Mouse (Mus musculus) CH12F3 (cell line): ENCODE data around the gene Sfrp4.
"Not testable (repeated sequence)": the region's sequence is repeated elsewhere in the genome, so short reads cannot be mapped to it uniquely, and the experiment has no call there.

Source experiments
- in situ Hi-C: fragments of 300-500 bp; cut with MboI; formaldehyde crosslinking; loops from 2 replicates; pipeline ENCODE4 v1.14.3; 2020; ENCODE audit warnings: low sequenced_read_pairs

The Sfrp4 gene

GRCm38 (mm10) chr13:19622573-19623227 is at the start of gene Sfrp4:
Gene Sfrp4, plus strand, starts transcription at chr13:19623104.
- in situ Hi-C loops: no loop called here

DNA sequence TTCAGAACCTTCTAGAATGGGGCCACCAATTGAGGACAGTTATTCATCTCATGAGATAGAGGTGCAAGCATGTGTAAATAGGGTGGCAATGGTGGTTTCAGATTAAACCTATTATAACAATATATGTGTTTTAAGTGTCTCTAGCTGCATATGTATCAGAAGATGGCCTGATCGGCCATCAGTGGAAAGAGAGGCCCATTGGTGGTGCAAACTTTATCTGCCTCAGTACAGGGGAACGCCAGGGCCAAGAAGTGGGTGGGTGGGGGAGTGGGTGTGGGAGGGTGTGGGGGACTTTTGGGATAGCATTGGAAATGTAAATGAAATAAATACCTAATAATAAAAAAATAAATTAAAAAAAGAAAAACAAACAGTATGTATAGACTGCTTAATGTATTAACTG is 48.2 kb upstream of the Sfrp4 start:
- in situ Hi-C loops: not testable (repeated sequence)

DNA sequence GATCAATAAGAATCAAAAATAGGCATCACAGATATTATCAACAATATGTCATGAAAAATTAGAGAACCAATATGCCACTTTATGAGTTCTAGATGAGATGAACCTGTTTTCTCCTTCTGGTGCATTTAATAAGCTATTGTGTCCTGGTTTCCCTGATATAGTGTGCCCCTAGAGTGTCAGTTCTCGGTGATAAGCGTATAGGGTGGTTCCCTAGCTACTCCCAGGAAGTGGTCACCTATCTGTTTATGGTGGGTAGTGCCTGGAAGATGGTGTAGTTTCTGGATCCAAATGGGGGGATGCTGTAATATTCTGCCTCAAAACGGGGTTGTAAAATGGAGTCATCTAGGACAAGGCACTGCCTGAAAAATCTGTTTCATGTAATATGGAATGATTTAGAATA is 47.0 kb upstream of the Sfrp4 start:
- in situ Hi-C loops: no loop called here

- in situ Hi-C loops: no loop called here
Measured at GRCm38 (mm10) chr13:19590996-19591759, 31.7 kb upstream of the Sfrp4 start.

- in situ Hi-C loops: no loop called here
Measured at GRCm38 (mm10) chr13:19595141-19595540, 27.8 kb upstream of the Sfrp4 start.

DNA sequence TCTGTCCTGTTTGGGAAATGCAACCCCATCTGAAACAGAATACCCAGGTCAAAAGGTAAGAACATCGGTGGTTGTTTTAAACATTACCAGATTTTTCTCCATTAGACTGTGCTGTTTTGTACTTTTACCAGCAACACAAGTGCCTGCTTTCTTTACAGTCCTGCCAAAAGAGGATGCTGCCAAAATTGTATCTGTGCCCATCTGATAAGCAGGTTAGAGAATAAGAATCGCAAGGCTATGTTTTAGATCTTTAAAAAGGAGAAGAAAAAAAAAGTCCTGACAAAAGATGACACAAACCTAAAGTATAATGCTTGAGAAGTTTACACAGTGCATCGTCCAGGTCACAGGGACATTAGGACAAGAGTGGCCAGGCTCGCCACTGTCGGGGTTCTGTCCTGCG is 23.7 kb upstream of the Sfrp4 start:
- in situ Hi-C loops: no loop called here

- in situ Hi-C loops: no loop called here
Measured at GRCm38 (mm10) chr13:19602531-19602930, 20.4 kb upstream of the Sfrp4 start.

- in situ Hi-C loops: no loop called here
Measured at GRCm38 (mm10) chr13:19603719-19604118, 19.2 kb upstream of the Sfrp4 start.

DNA sequence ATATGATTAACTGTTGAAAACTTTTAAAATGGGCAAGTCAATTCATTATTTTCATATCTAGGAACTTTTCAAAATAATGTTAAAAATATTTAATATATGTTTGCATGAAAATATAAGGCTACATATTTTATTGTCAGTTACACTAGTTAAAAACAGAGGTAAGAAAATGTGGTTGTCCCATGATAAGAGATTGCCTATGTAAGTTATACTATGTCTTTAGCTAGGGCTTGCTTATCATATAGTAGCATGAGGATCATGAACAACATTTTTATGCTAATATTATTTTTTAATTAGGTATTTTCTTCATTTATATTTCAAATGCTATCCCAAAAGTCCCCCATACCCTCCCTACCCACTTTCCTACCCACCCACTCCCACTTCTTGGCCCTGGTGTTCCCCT is 18.0 kb upstream of the Sfrp4 start:
- in situ Hi-C loops: no loop called here

DNA sequence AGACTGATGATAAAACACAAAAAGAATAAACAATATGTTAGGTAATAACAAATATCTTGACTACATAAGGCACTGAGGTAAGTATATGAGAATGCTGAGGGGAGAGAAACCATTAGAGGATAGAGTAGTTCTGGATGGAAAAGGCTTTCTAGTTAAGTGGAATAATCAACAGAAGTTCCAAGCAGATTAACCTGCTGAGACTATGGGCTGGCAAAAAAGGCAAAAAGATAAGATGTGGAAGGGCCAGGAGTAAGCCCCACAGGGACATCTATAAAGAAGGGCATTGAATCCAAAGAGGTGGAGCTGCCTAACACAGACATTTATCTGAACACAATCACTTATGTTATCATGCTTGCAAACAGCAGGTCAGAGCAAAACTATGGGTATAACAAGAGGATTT is 14.8 kb upstream of the Sfrp4 start:
- in situ Hi-C loops: no loop called here

GRCm38 (mm10) chr13:19612348-19612747 is 10.6 kb upstream of the Sfrp4 start:
- in situ Hi-C loops: no loop called here

DNA sequence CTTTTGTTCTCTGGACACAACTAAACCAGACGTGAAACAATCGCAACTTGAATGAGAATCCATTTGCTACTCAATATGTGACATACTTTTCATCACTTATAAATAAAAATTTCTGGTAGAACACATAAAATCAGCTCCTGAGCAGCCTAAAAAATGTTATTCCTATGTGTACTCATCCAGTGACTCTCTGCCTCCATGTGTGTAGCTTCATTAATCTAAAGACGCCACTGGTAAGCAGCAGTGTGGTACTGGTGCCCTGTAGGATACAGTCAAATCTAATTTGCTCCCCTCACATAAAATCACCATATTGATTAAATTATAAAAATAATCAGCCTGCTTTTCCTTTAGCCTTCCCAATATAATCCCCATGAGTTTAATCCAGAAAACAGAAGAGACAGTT is 9.9 kb upstream of the Sfrp4 start:
- in situ Hi-C loops: no loop called here

DNA sequence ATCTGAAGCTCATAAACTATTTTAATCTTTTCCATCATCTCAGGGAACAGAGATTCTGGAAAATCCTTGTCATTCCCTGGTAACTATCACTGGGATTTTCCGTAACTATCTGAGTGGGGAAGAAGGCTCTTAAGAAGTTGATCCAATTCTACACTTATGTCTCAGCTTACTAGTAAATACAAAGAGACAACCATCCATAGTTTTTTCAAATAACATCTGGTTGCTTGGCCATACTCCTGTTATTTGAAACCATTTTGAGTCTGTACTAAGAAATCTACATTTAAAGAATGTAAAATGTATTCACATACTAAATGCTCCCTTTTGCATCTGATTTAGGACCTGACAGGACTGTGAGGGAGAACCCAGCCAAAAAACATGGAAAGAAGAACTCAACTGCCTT is 9.5 kb upstream of the Sfrp4 start:
- in situ Hi-C loops: no loop called here

- in situ Hi-C loops: no loop called here
Measured at GRCm38 (mm10) chr13:19614311-19614710, 8.6 kb upstream of the Sfrp4 start.

DNA sequence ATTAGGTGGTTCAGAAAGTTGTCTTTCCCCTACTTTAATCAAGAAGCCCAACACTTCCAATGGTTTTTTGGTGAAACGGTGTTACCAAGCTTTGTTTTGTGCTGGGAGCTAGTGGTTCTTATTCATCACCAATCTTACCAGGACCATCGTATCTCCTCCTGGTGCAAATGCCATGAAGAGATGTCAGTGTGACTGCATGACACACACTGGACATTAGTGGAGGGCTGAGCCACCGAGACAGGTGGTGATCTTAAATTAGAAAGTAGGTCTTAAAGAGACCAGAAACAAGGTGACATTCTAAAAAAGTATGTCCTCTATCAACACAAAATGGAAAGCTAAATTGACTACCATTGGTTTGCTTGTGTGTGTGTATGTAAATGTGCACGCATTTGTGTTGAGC is 4.8 kb upstream of the Sfrp4 start:
- in situ Hi-C loops: no loop called here

DNA sequence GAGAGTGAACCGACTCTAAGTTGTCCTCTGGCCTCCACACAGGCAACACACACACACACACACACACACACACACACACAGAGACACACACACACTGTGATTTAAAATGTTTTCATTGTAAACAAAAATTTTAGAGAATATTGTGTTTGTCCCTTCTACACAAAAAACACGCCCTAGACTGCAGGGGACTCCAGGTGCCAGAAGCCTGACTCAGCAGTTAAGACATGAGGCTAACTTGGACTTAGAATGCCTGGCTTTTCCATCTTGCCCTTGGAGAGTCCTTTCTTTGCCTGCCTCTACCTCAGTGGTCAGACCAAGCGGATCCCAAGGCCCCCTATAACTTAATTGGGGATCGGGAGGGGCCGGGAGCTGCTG is 4.1 kb upstream of the Sfrp4 start:
- in situ Hi-C loops: no loop called here

DNA sequence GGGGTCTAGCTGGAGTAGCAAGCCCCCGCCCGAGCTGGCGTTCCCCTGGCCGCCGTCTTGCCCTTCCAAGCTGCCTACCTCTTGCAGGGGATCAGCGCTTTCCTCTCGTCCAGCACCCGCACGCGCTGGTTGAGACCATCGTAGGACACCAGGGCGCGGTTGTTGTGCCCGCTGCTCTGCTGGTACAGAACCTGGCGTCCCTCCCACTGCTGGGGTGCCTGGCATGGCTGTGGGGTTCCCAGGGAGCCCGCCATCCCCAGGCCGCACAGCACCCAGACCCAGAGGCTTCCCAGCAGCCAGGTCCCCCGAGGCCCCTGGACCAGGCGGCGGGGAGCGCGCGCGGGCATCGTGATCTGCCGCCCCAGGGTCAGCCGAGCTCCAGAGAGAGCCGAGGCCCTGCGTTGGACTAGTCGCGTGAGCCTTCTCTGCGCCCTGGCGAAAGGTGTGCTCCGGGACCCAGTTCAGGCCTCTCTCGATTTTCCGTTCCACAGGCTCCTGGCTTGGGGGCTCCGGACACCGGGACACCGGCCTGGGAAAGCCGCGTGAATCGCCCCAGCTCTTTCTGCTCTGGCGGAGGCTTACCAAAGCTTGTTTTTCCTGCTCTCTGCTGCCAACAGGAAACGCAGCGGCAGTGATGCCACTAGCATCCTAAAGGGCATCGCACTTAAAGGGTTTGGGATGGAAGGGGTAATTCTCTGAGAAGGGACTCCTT is 3.5 kb upstream of the Sfrp4 start, which contains the start of gene Epdr1:
Epdr1 (minus strand) TSS at position 712 of the 712 bp plus-strand sequence.
- in situ Hi-C loops: no loop called here

GRCm38 (mm10) chr13:19623228-19623905 is 463 bp downstream of the Sfrp4 start:
- in situ Hi-C loops: no loop called here

DNA sequence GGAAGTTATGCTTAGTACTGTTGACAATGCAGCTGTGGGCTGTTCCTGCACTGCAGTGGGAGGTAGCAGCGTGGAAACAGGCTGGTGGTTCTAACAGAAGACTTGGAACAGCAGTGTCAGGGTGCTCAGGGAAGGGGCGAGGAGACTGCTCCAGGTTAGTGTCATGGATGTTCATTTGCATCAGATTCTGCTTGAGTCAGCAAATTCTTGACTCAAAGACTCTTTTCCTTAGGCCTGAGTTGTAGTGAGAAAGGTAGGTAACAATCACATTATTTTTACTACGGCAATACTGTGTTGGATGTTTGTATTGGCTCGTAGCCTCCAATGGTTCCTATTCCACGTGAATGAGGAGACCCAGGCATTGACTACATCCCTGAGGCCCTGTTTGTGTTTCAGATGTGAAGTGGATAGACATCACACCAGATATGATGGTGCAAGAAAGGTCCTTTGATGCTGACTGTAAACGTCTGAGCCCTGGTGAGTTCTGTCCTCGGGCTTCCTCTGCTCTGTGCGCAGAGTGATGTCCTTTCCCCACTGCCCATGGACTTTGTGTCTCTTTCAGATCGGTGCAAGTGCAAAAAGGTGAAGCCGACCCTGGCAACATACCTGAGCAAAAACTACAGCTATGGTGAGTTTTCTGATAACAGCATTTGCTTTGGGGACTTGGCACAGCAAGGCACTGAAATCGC is 1.9 kb downstream of the Sfrp4 start:
- in situ Hi-C loops: no loop called here

DNA sequence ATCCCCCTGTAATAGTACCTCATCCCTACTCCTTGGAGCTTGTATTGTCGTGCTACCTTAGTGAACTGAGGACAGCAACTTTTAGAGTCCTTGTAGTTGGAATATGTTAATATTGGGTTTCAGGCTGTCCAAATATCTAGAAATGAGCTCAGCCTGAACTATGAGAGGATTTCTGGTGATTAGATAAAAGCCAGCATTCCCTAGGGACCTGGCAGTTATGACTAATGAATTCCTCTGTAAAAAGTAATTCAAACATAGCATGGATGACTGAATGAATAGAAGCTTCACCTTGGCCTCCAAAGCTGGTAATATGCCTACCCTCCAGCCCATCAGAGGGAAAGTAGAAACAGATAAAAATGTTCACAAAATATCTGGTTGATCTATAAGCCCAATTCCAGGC is 3.6 kb downstream of the Sfrp4 start:
- in situ Hi-C loops: no loop called here
